9 mouse cellular contexts compared by ENCODE assay signal in the genomic region with DNA sequence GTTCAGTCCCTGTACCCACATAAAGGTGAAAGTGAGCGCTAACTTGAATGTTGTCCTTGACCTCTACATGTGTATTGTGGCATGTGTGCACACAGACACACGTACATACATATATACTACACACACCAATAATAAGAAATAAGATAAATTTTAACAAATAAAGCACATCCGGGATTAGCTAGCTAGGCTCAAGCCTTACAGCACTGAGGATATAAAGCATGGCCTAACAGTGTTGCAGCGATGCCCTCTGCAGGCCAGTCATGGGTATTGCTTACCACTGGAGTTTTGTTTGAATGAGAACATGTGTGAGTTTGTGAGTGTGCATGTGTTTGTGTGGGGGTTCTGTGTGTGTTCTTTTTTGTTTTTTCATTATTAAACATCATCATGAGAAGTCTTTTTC. TPM values are rescaled to one million over a fixed set of nuclear protein-coding genes. Genes with fewer than 3 reads are reported as not detected.
DNase-seq lines count a peak whose midpoint lies in the region; ATAC-seq and TF ChIP-seq lines count a peak whose summit lies in the region.
"Had no signal": no experiment of that assay in that cellular context is flagged by ENCODE, and none has a peak within 500 bp of the region (broad histone marks: within the 10 kb centered on the region; RNA-seq: fewer than 3 reads in every experiment).

No protein-coding gene starts in this region.

- no peak overlapping the region for H3K9ac ChIP-seq in forebrain, embryonic 13.5 days
- no peak overlapping the region for H3K9ac ChIP-seq in stomach, postnatal 0 days (ENCODE audit: low read length)
- H3K9ac ChIP-seq: limb, embryonic 12.5 days had no signal

- no peak overlapping the region for H3K4me3 ChIP-seq in thymus, adult 2 months (ENCODE audit: control insufficient read depth, insufficient read depth, low read length)
- H3K4me3 ChIP-seq in forebrain, embryonic 13.5 days: no peak overlapping the region
- H3K4me3 ChIP-seq in limb, embryonic 10.5 days: no peak overlapping the region
- no peak overlapping the region for H3K4me3 ChIP-seq in stomach, postnatal 0 days (ENCODE audit: low read depth, low read length)
- H3K4me3 ChIP-seq: limb, embryonic 12.5 days had no signal

- no peaks in the 10 kb centered on the region for H3K4me1 ChIP-seq in thymus, adult 2 months (replicated peaks; ENCODE audit: control insufficient read depth, insufficient read depth, low read length)
- H3K4me1 ChIP-seq in forebrain, embryonic 13.5 days: no peaks in the 10 kb centered on the region
- H3K4me1 ChIP-seq in limb, embryonic 10.5 days: no peaks in the 10 kb centered on the region
- H3K4me1 ChIP-seq in stomach, postnatal 0 days (replicated peaks; ENCODE audit: control insufficient read depth, insufficient read depth): no peaks in the 10 kb centered on the region
- H3K4me1 ChIP-seq: limb, embryonic 12.5 days had no signal

- no peak for TF ChIP-seq EP300 in stomach, postnatal 0 days (optimal IDR thresholded peaks at IDR 0.05)

- no peak for TF ChIP-seq CTCF in thymus, adult 2 months (IDR thresholded peaks at IDR 0.05; ENCODE audit: borderline replicate concordance, control insufficient read depth, extremely low read depth, insufficient read depth, low read length, poor library complexity)
- TF ChIP-seq CTCF in stomach, postnatal 0 days (IDR thresholded peaks at IDR 0.05; ENCODE audit: low read depth): peak; percentile 77

- intact Hi-C loops in heart, postnatal 10 days (cut with DNase I): no loop called here
- intact Hi-C loops in gastrocnemius, postnatal 36 days (cut with DNase I): no loop called here

- no peak for TF ChIP-seq POLR2A in thymus, adult 2 months (IDR thresholded peaks at IDR 0.05; ENCODE audit: control insufficient read depth, extremely low read depth, insufficient read depth, low read length, poor library complexity)

- DNase-seq in heart, postnatal 10 days: peak; percentile 17 to 27
- no peak for DNase-seq in heart, adult 11 months
- DNase-seq in thymus, adult 2 months: peak; percentile 8
- DNase-seq in thymus, adult 18-20 months: no peak
- peak; percentile 37 for DNase-seq in limb, embryonic 10.5 days (ENCODE audit: low spot score)
- DNase-seq in stomach, postnatal 0 days (ENCODE audit: low spot score): no peak
- no peak for DNase-seq in gastrocnemius, postnatal 36 days

- peak; percentile 57 for ATAC-seq in forebrain, embryonic 13.5 days
- no peak for ATAC-seq in stomach, postnatal 0 days (ENCODE audit: low FRiP score, low TSS enrichment)

- H3K9me3 ChIP-seq in forebrain, embryonic 13.5 days (replicated peaks): no peaks in the 10 kb centered on the region
- no peaks in the 10 kb centered on the region for H3K9me3 ChIP-seq in limb, embryonic 10.5 days (replicated peaks)
- no peaks in the 10 kb centered on the region for H3K9me3 ChIP-seq in stomach, postnatal 0 days (ENCODE audit: control insufficient read depth, low read length)
- H3K9me3 ChIP-seq: limb, embryonic 12.5 days had no signal

- 85% methylated on average over 4 of the region's 4 CpGs for WGBS in thymus, adult 2 months
- 65% methylated on average over 4 of the region's 4 CpGs for WGBS in forebrain, embryonic 13.5 days
- 80% methylated on average over 4 of the region's 4 CpGs for WGBS in limb, embryonic 10.5 days
- 71% methylated on average over 4 of the region's 4 CpGs for whole genome bisulfite sequencing in stomach, postnatal 0 days

- H3K27ac ChIP-seq in thymus, adult 2 months (ENCODE audit: control insufficient read depth, insufficient read depth, low read length): no peak overlapping the region
- no peak overlapping the region for H3K27ac ChIP-seq in forebrain, embryonic 13.5 days
- no peak overlapping the region for H3K27ac ChIP-seq in limb, embryonic 10.5 days
- no peak overlapping the region for H3K27ac ChIP-seq in stomach, postnatal 0 days (replicated peaks)
- H3K27ac ChIP-seq: limb, embryonic 12.5 days had no signal

- no peaks in the 10 kb centered on the region for H3K27me3 ChIP-seq in thymus, adult 2 months (ENCODE audit: control insufficient read depth, insufficient read depth, low read length)
- no peaks in the 10 kb centered on the region for H3K27me3 ChIP-seq in forebrain, embryonic 13.5 days
- no peaks in the 10 kb centered on the region for H3K27me3 ChIP-seq in limb, embryonic 10.5 days (ENCODE audit: low read depth, poor library complexity, severe bottlenecking)
- no peaks in the 10 kb centered on the region for H3K27me3 ChIP-seq in stomach, postnatal 0 days (ENCODE audit: control insufficient read depth, insufficient read depth, low read length)
- H3K27me3 ChIP-seq: limb, embryonic 12.5 days had no signal

- H3K4me2 ChIP-seq in forebrain, embryonic 13.5 days: no peak overlapping the region
- H3K4me2 ChIP-seq in stomach, postnatal 0 days (replicated peaks; ENCODE audit: low read depth): no peak overlapping the region
- H3K4me2 ChIP-seq: limb, embryonic 12.5 days had no signal

- H3K36me3 ChIP-seq in thymus, adult 2 months (ENCODE audit: control insufficient read depth, insufficient read depth, low read length): peaks cover 12% of the 10 kb centered on the region; the same call in 1 of the 2 replicates
- peaks cover 56% of the 10 kb centered on the region for H3K36me3 ChIP-seq in forebrain, embryonic 13.5 days (ENCODE audit: poor library complexity, severe bottlenecking)
- H3K36me3 ChIP-seq in limb, embryonic 10.5 days: peaks cover 66% of the 10 kb centered on the region
- peaks cover 15% of the 10 kb centered on the region for H3K36me3 ChIP-seq in stomach, postnatal 0 days (ENCODE audit: control insufficient read depth, insufficient read depth, low read length)

RNA-seq across cellular contexts. Expression of a gene that starts 47.2 kb away (rescaled TPM):
- 10 to 100 TPM; 47.6 to 49.5 TPM for total RNA-seq in heart, postnatal 10 days (2021)
- polyA plus RNA-seq in thymus, adult 2 months (2012; rRNA removed): 9.7 and 10.8 TPM in 2 replicates
- 81.3 and 85.9 TPM in 2 replicates for polyA plus RNA-seq in forebrain, embryonic 13.5 days (2015; fragmentation: Nextera tagmentation; extraction: Ambion mirVana)
- 50.4 and 74.2 TPM in 2 replicates for polyA plus RNA-seq in limb, embryonic 10.5 days (2016; fragmentation: Nextera tagmentation; extraction: Ambion mirVana)
- polyA plus RNA-seq in stomach, postnatal 0 days (2015; fragmentation: Nextera tagmentation; extraction: Ambion mirVana): 32.4 and 33.7 TPM in 2 replicates
- total RNA-seq in gastrocnemius, postnatal 36 days (2021): 10 to 100 TPM; 45.0 to 51.3 TPM

RNA-seq across cellular contexts. Expression of a gene that starts 48.6 kb away (rescaled TPM):
- total RNA-seq in heart, postnatal 10 days (2021): 1 to 10 TPM; 6.9 to 7.5 TPM
- polyA plus RNA-seq in thymus, adult 2 months (2012; rRNA removed): 5.2 and 5.9 TPM in 2 replicates
- polyA plus RNA-seq in forebrain, embryonic 13.5 days (2015; fragmentation: Nextera tagmentation; extraction: Ambion mirVana): 22.5 and 24.7 TPM in 2 replicates
- 47.9 and 56.6 TPM in 2 replicates for polyA plus RNA-seq in limb, embryonic 10.5 days (2016; fragmentation: Nextera tagmentation; extraction: Ambion mirVana)
- polyA plus RNA-seq in stomach, postnatal 0 days (2015; fragmentation: Nextera tagmentation; extraction: Ambion mirVana): 14.8 TPM in 2 replicates
- 1 to 10 TPM; 3.8 to 4.6 TPM for total RNA-seq in gastrocnemius, postnatal 36 days (2021)

Comparison
In these comparisons a context has a peak if more than half of its experiments do, and no peak if none do; other contexts are left out.
1. DNase-seq: peak in heart, postnatal 10 days (2 of 2), thymus, adult 2 months (single experiment) and limb, embryonic 10.5 days (single experiment); none in heart, adult 11 months (single experiment), thymus, adult 18-20 months (0 of 2), stomach, postnatal 0 days (single experiment) and gastrocnemius, postnatal 36 days (0 of 2).